Mouse (Mus musculus) forebrain, postnatal 0 days (tissue): ENCODE results near the gene Homez. TPM values are rescaled to one million over a fixed set of nuclear protein-coding genes. Genes with fewer than 3 reads are reported as not detected.
A peak's percentile ranks its signal among the peaks of the same experiment; 100 is the strongest.

ENCODE experiments used
- ATAC-seq: fragments of 200-750 bp; cut with Nextera tagmentation; 2 replicates; pipeline ENCODE4 v1.8.0; 2017; ENCODE audit warnings: mild to moderate bottlenecking, moderate library complexity
- DNase-seq: peaks from one replicate; pipeline ENCODE4 v3.0.0-alpha.2; 2015
- H3K27ac ChIP-seq: fragments of 300-500 bp; sonication (generic); 2 replicates; pipeline ENCODE4 v1.5.1; 2014; ENCODE audit warnings: low read depth, mild to moderate bottlenecking, antibody characterized with exemption, low read length, moderate library complexity, mixed read lengths
- H3K27me3 ChIP-seq: fragments of 300-500 bp; sonication (generic); 2 replicates; pipeline ENCODE4 v1.6.1; 2014; ENCODE audit warnings: mild to moderate bottlenecking, low read length, mixed read lengths; ENCODE audit not compliant: insufficient read depth
- H3K36me3 ChIP-seq: fragments of 300-500 bp; sonication (generic); 2 replicates; pipeline ENCODE4 v1.6.1; 2014; ENCODE audit warnings: mild to moderate bottlenecking, moderate library complexity; ENCODE audit not compliant: insufficient read depth
- H3K4me1 ChIP-seq: fragments of 300-500 bp; sonication (generic); 2 replicates; pipeline ENCODE4 v1.6.1; 2014; ENCODE audit warnings: antibody characterized with exemption; ENCODE audit not compliant: insufficient read depth
- H3K4me2 ChIP-seq: fragments of 300-500 bp; sonication (generic); 2 replicates; pipeline ENCODE4 v1.6.1; 2014; ENCODE audit warnings: low read depth, mild to moderate bottlenecking, moderate library complexity
- H3K4me3 ChIP-seq: fragments of 300-500 bp; sonication (generic); 2 replicates; pipeline ENCODE4 v1.5.1; 2014; ENCODE audit warnings: low read depth, low read length, mixed read lengths
- H3K9ac ChIP-seq: fragments of 300-500 bp; sonication (generic); 2 replicates; pipeline ENCODE4 v1.6.1; 2014; ENCODE audit warnings: mild to moderate bottlenecking
- H3K9me3 ChIP-seq: fragments of 300-500 bp; sonication (generic); 2 replicates; pipeline ENCODE4 v1.6.1; 2016; ENCODE audit warnings: low read length
- CTCF ChIP-seq: sonication (generic); IDR thresholded peaks from 2 replicates; pipeline ENCODE4 v1.5.1; 2016; ENCODE audit warnings: antibody characterized with exemption, control low read depth, low read depth
- WGBS: fragments of 180-500 bp; shearing (Covaris S2); extraction: QIAGEN DNeasy Blood & Tissue Kit; methylation state at CpG from one replicate; pipeline ENCODE4 v1.1.7; 2014; 5-methylcytosine and 5-hydroxymethylcytosine counted together
- polyA plus RNA-seq: library from polyadenylated mRNA; unstranded; fragments of >200 nt; fragmentation: Nextera tagmentation; extraction: Ambion mirVana; gene quantifications from 2 replicates; pipeline ENCODE4 v1.2.1, GENCODE M21; 2015
- total RNA-seq: library from RNA; depleted of rRNA; stranded (reverse); fragments of >200 nt; gene quantifications from 2 replicates; pipeline ENCODE4 v1.2.3, GENCODE M21; 2014

The Homez gene
- total and polyA plus RNA-seq, 2 experiments from 2014 or later, result 6.9 to 7.1 TPM

DNA sequence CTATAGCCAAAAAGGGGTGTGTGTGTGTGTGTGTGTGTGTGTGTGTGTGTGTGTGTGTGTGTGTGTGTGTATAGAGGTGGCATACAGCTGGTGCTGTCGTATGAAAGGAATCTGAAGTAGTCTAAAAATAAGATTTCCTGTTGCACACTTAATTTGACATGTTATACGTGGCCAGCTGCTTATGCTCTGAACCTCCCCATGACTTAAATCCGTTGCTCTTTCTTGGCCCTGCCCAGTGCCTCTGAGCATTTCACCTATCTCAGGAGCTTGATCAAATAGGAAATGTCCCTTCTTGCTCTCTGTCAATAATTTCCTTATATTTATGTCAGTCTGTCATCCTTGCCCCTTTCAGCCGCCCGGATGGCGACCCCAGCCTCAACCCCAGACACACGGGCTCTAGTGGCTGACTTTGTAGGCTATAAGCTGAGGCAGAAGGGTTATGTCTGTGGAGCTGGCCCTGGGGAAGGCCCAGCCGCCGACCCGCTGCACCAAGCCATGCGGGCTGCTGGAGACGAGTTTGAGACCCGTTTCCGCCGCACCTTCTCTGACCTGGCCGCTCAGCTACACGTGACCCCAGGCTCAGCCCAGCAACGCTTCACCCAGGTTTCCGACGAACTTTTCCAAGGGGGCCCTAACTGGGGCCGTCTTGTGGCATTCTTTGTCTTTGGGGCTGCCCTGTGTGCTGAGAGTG is 13.4 kb upstream of the Homez start:
- no peak for DNase-seq
- whole genome bisulfite sequencing, result 37% methylated on average over 21 of the region's 21 CpGs
- TF ChIP-seq CTCF, result no peak
- Histone ChIP-seq H3K9me3 (no peaks in the 10 kb centered on the region), H3K4me1 (peaks cover 15% of the 10 kb centered on the region; the same call in 1 of the 2 replicates), H3K27ac (peak overlapping the region; percentile 89), H3K9ac (peak overlapping the region; percentile 83), H3K4me2 (peak overlapping the region; percentile 80), H3K4me3 (peak overlapping the region; percentile 77), H3K36me3 (peaks cover 17% of the 10 kb centered on the region), H3K27me3 (no peaks in the 10 kb centered on the region)
- no peak for ATAC-seq

DNA sequence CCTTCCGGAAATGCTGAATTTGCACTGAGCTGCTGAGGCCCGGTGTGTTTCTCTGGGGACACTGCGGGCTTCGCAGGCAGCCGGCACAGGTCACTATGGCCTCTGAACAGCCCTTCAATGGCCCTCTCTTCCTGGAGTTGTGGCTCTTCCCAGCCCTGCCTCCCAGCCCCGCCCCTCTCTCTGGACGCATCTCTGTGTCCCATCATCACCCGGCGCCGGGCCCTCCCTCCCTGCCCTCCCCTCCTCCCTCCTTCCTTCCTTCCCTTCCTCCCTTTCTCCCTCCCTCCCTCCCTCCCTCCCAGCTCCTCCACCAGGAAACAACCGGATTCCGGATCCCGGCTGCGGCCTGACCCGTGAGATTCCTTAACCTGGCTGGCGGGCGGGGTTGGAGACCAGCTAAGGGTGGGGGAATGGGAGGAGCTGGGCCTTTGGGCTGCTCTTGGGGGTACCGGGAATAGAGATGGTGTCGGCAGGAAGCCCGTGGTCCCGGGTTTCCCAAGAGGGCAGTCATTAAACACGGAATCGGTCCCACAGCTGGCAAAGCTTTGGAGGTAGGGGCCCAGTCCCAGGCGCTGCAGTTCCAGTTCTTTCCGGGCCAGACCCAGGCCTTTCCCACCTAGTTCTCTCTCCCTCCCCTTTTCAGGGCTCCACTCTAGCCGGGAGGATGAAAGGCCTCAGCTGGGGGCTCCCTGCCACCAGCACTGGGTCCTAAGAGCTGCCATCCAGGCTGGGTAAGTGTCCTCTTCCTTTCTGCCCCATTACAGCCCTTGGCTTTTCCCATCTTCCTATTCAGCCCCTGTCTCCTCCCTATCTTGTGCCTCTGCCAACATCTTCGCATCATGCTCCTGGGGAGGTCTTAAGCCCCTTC is 12.6 kb upstream of the Homez start, which contains the start of the genes Bcl2l2 and Gm20521:
Bcl2l2 (plus strand) TSS at position 224 of the 868 bp plus-strand sequence.
Gm20521 (plus strand) TSS at position 288 of the 868 bp plus-strand sequence.
- ATAC-seq, result peak; percentile 91
- peak within 1 kb of the TSS; percentile 83 for H3K9ac ChIP-seq
- peaks cover 17% of the 10 kb centered on the region for H3K36me3 ChIP-seq
- no peaks in the 10 kb centered on the region for H3K9me3 ChIP-seq
- H3K4me3 ChIP-seq, result peak within 1 kb of the TSS; percentile 77
- TF ChIP-seq CTCF, result no peak
- 2% methylated on average over 27 of the region's 27 CpGs for WGBS
- peak within 1 kb of the TSS; percentile 89 for H3K27ac ChIP-seq
- peaks cover 15% of the 10 kb centered on the region; the same call in 1 of the 2 replicates for H3K4me1 ChIP-seq
- peak; percentile 86 for DNase-seq
- H3K27me3 ChIP-seq, result no peaks in the 10 kb centered on the region
- H3K4me2 ChIP-seq, result peak within 1 kb of the TSS; percentile 80

DNA sequence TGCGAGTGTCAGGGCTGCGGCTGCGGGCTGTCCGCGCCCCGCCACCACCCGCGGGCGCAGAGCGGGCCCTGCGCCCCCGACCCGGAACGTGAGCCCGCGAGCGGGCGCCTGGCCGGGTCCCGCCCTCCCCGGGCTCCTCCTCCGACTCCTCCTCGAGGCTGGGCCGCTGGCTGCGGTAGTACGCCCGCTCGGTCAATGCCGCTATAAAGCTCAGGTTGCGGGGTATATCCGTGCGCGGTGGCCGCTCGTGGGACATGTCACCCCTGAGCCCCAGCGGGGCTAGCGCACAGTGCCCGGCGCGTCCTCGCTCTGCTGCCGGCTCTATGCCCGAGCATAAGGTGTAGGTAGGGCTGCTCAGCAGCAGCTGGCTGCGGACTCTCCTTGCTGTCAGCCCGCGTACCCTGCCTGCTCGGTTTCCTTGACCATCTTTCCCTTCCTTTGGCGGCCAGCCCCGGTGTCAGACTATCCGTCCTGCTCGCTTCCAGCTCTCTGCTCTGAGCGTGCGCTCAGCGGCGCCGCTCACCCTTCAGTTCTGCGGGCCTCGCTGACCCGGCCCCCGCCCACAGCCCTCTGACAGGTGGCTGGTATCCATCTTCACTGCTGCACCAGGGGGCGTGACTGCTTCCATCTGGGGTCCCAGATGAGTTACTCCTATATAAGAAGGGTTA is 6.4 kb upstream of the Homez start, which contains the start of gene Ppp1r3e:
Ppp1r3e (minus strand) TSS at position 503 of the 668 bp plus-strand sequence.
- 4% methylated on average over 43 of the region's 61 CpGs for WGBS
- Histone ChIP-seq H3K4me1 (peaks cover 4% of the 10 kb centered on the region; the same call in 1 of the 2 replicates), H3K9me3 (no peaks in the 10 kb centered on the region), H3K4me2 (peak within 1 kb of the TSS; percentile 67), H3K27ac (peak within 1 kb of the TSS; percentile 96), H3K4me3 (peak within 1 kb of the TSS; percentile 58), H3K36me3 (peaks cover 1% of the 10 kb centered on the region; the same call in 1 of the 2 replicates), H3K27me3 (no peaks in the 10 kb centered on the region), H3K9ac (peak within 1 kb of the TSS; percentile 93)
- peak; percentile 27; the same call in 1 of the 2 replicates for TF ChIP-seq CTCF
- peak; percentile 72 for DNase-seq
- ATAC-seq, result peak; percentile 79

DNA sequence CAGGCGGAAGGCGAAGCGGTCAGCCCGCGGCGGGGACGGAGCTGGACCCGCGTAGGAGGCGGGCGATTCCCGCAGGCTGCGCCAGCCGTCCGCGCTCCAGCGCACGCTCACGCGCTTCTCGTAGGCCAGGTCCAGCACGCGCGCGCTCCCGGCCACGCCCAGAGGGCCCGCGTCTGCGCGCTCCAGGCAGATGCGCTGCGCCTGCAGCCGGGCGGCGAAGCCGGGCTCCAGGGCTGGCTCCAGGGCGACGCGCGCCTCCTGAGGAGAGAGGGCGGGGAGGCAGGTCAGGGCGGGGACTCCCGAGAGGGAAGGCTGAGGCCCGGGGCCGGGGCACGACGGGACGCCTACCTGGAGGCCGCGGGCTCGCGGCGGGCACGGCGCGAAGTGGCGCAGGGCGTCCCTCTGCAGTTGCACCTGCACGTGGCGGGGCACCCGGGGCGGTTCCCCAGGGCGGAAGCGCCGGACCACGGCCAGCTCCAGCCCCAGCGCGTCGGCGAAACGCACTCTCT is 5.8 kb upstream of the Homez start:
- H3K4me3 ChIP-seq, result peak overlapping the region; percentile 58
- peaks cover 3% of the 10 kb centered on the region; the same call in 1 of the 2 replicates for H3K36me3 ChIP-seq
- no peaks in the 10 kb centered on the region for H3K9me3 ChIP-seq
- no peak; the same call in 1 of the 2 replicates for TF ChIP-seq CTCF
- H3K4me1 ChIP-seq, result peaks cover 4% of the 10 kb centered on the region; the same call in 1 of the 2 replicates
- H3K27ac ChIP-seq, result peak overlapping the region; percentile 96
- no peaks in the 10 kb centered on the region for H3K27me3 ChIP-seq
- H3K4me2 ChIP-seq, result peak overlapping the region; percentile 67
- H3K9ac ChIP-seq, result peak overlapping the region; percentile 93
- 2% methylated on average over 66 of the region's 72 CpGs for WGBS
- peak; percentile 95 for ATAC-seq
- peak; percentile 96 for DNase-seq

DNA sequence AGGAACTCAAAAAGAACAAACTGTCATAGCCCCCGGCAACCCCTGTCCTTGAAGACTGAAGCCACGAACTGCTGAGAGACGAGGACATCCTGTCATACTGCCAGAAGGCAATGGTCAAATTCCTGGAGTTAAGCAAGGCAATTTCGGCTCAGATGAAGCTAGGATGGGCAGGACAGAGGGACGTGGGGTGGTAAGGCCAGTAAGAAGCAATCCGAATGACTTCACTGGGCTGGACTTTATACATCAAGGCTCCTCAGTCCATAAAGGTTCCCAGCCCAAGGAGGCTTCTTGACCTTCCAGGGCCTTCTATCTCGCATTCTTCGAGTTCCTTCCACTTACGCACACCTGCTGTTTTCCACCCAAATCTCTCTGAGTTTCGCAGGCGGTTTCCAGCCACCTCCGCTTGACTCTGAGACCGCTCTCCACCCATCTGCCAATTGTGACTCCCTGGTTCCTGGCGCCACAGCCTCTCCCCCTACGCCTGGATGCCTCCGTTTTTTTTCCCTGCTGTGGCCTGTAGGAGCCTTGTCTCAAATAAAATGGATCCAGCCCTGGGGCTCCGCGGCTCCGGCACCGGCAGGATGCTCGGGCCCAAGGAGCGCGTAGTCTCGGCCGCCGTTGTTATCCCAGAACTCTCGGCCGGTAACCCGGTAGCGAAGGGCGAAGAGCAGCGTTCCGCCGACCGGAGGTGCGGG is 5.2 kb upstream of the Homez start:
- H3K36me3 ChIP-seq, result peaks cover 3% of the 10 kb centered on the region; the same call in 1 of the 2 replicates
- peak overlapping the region; percentile 67 for H3K4me2 ChIP-seq
- H3K4me1 ChIP-seq, result peaks cover 4% of the 10 kb centered on the region; the same call in 1 of the 2 replicates
- peak; percentile 63 for ATAC-seq
- H3K9me3 ChIP-seq, result no peaks in the 10 kb centered on the region
- peak overlapping the region; percentile 93 for H3K9ac ChIP-seq
- no peaks in the 10 kb centered on the region for H3K27me3 ChIP-seq
- TF ChIP-seq CTCF, result peak; percentile 28
- H3K27ac ChIP-seq, result peak overlapping the region; percentile 96
- H3K4me3 ChIP-seq, result peak overlapping the region; percentile 58
- peak; percentile 76 for DNase-seq
- 3% methylated on average over 36 of the region's 36 CpGs for WGBS
